Mouse (Mus musculus) heart, adult 2 months (tissue): Measurements from ENCODE around the gene Nampt. TPM values are rescaled to one million over a fixed set of nuclear protein-coding genes. Genes with fewer than 3 reads are reported as not detected.
"Not testable (repeated sequence)": the region's sequence is repeated elsewhere in the genome, so short reads cannot be mapped to it uniquely, and the experiment has no call there.

Source experiments
- DNase-seq, 2 experiments: peaks; one replicate each; pipeline ENCODE4 v3.0.0; 2021
- H3K27ac ChIP-seq: fragments of 200-600 bp; 2 replicates; pipeline ENCODE4 v1.8.1; 2022
- H3K27me3 ChIP-seq: fragments of 200-500 bp; 2 replicates; pipeline ENCODE4 v1.6.1; 2012; ENCODE audit warnings: mild to moderate bottlenecking, low read length, inconsistent platforms, mixed read lengths; ENCODE audit not compliant: control insufficient read depth, insufficient read depth
- H3K36me3 ChIP-seq: fragments of 200-500 bp; 2 replicates; pipeline ENCODE4 v1.6.1; 2012; ENCODE audit warnings: low read length, inconsistent platforms; ENCODE audit not compliant: control insufficient read depth, insufficient read depth
- H3K4me1 ChIP-seq: fragments of 200-500 bp; 2 replicates; pipeline ENCODE4 v1.6.1; 2011; ENCODE audit warnings: low read length; ENCODE audit not compliant: control insufficient read depth, insufficient read depth
- H3K4me3 ChIP-seq: fragments of 200-600 bp; 2 replicates; pipeline ENCODE4 v1.8.1; 2022
- H3K79me2 ChIP-seq: fragments of 200-500 bp; replicated peaks from 2 replicates; pipeline ENCODE4 v1.6.1; 2012; ENCODE audit warnings: mild to moderate bottlenecking, inconsistent platforms, low read length, moderate library complexity, mixed read lengths; ENCODE audit not compliant: control insufficient read depth, insufficient read depth
- H3K9ac ChIP-seq: fragments of 200-500 bp; 2 replicates; pipeline ENCODE4 v1.6.1; 2012; ENCODE audit warnings: low read depth, mild to moderate bottlenecking, control low read depth, inconsistent platforms, low read length, mixed read lengths
- CTCF ChIP-seq: fragments of 200-600 bp; IDR thresholded peaks from 2 replicates; pipeline ENCODE4 v1.8.1; 2022; ENCODE audit warnings: antibody characterized with exemption, mild to moderate bottlenecking, moderate library complexity
- EP300 ChIP-seq: fragments of 200-500 bp; IDR thresholded peaks from 2 replicates; pipeline ENCODE4 v1.6.1; 2011; ENCODE audit warnings: low read depth, low read length, control low read depth; ENCODE audit not compliant: insufficient read depth
- POLR2A ChIP-seq: fragments of 200-500 bp; IDR thresholded peaks from 2 replicates; pipeline ENCODE4 v1.6.1; 2011; ENCODE audit warnings: mild to moderate bottlenecking, low read depth, low read length, control low read depth; ENCODE audit not compliant: insufficient read depth
- WGBS: fragments of 180-500 bp; shearing (Covaris S2); methylation state at CpG from one replicate; pipeline ENCODE4 v1.1.7; 2018; 5-methylcytosine and 5-hydroxymethylcytosine counted together
- intact Hi-C: fragments of 180-260 bp; cut with DNase I; formaldehyde crosslinking; loops from one replicate; pipeline ENCODE4 v1.15.1; 2025
- polyA plus RNA-seq: library from polyadenylated mRNA; depleted of rRNA; stranded (reverse); fragments of >200 nt; gene quantifications from 2 replicates; pipeline ENCODE4 v1.2.3, GENCODE M21; 2012
- total RNA-seq, 2 experiments: library from RNA; stranded (reverse); gene quantifications; 2 replicates each; pipeline ENCODE4 v1.2.3; 2021

Nampt gene
- total and polyA plus RNA-seq, 3 experiments: 37.2 to 153 (median 115) TPM

GRCm38 (mm10) chr12:32886353-32886752, 67.0 kb downstream of the Nampt start:
- H3K4me3 ChIP-seq: no peak overlapping the region
- H3K27me3 ChIP-seq: no peaks in the 10 kb centered on the region
- H3K27ac ChIP-seq: no peak overlapping the region
- no peaks in the 10 kb centered on the region for H3K79me2 ChIP-seq
- WGBS: 65% methylated on average over 2 of the region's 2 CpGs
- TF ChIP-seq CTCF: no peak
- peaks cover 12% of the 10 kb centered on the region for H3K4me1 ChIP-seq
- intact Hi-C loops: no loop called here
- no peak for DNase-seq
- H3K36me3 ChIP-seq: no peaks in the 10 kb centered on the region
- no peak overlapping the region for H3K9ac ChIP-seq

GRCm38 (mm10) chr12:32888226-32888625, 68.9 kb downstream of the Nampt start:
- Histone ChIP-seq H3K4me3 (no peak overlapping the region), H3K36me3 (no peaks in the 10 kb centered on the region), H3K27me3 (no peaks in the 10 kb centered on the region), H3K27ac (no peak overlapping the region), H3K79me2 (no peaks in the 10 kb centered on the region), H3K4me1 (peaks cover 12% of the 10 kb centered on the region), H3K9ac (no peak overlapping the region)
- intact Hi-C loops: no loop called here
- TF ChIP-seq CTCF (no peak), EP300 (no peak), POLR2A (no peak)
- no peak for DNase-seq
- 92% methylated on average over 3 of the region's 3 CpGs for WGBS

GRCm38 (mm10) chr12:32889846-32890245, 70.5 kb downstream of the Nampt start:
- 56% methylated on average over 5 of the region's 5 CpGs for WGBS
- Histone ChIP-seq H3K9ac (no peak overlapping the region), H3K36me3 (no peaks in the 10 kb centered on the region), H3K4me3 (no peak overlapping the region), H3K4me1 (peaks cover 12% of the 10 kb centered on the region), H3K27me3 (no peaks in the 10 kb centered on the region), H3K79me2 (no peaks in the 10 kb centered on the region), H3K27ac (peak overlapping the region; percentile 36)
- intact Hi-C loops: no loop called here
- 0 out of 2 replicates have a peak, but pooled peaks have one; percentile 51 for TF ChIP-seq EP300
- no peak for TF ChIP-seq POLR2A
- no peak for TF ChIP-seq CTCF
- peak in 1 of 2 experiments; percentile 30 for DNase-seq

GRCm38 (mm10) chr12:32890455-32890854, 71.1 kb downstream of the Nampt start:
- intact Hi-C loops: no loop called here
- no peaks in the 10 kb centered on the region for H3K79me2 ChIP-seq
- no peaks in the 10 kb centered on the region for H3K36me3 ChIP-seq
- H3K27ac ChIP-seq: peak overlapping the region; percentile 65
- peak in 1 of 2 experiments; percentile 36 for DNase-seq
- peaks cover 8% of the 10 kb centered on the region for H3K4me1 ChIP-seq
- WGBS: 44% methylated on average over 4 of the region's 4 CpGs
- no peaks in the 10 kb centered on the region for H3K27me3 ChIP-seq
- TF ChIP-seq CTCF (no peak), EP300 (no peak), POLR2A (no peak)
- H3K4me3 ChIP-seq: no peak overlapping the region
- no peak overlapping the region for H3K9ac ChIP-seq

- intact Hi-C loops, H3K27me3 ChIP-seq, H3K4me1 ChIP-seq, H3K79me2 ChIP-seq, H3K9ac ChIP-seq, H3K4me3 ChIP-seq, DNase-seq, H3K36me3 ChIP-seq: not testable (repeated sequence)
- H3K27ac ChIP-seq: peak overlapping the region; percentile 65
- 94% methylated on average over 13 of the region's 13 CpGs for WGBS
Measured at GRCm38 (mm10) chr12:32891271-32891670, 71.9 kb downstream of the Nampt start.

- intact Hi-C loops: no loop called here
- DNase-seq: peak in 1 of 2 experiments; percentile 29
- H3K79me2 ChIP-seq: no peaks in the 10 kb centered on the region
- 50% methylated on average over 12 of the region's 12 CpGs for WGBS
- no peak overlapping the region for H3K4me3 ChIP-seq
- TF ChIP-seq POLR2A (no peak), EP300 (no peak), CTCF (no peak)
- no peak overlapping the region for H3K9ac ChIP-seq
- H3K27ac ChIP-seq: no peak overlapping the region
- peaks cover 9% of the 10 kb centered on the region for H3K4me1 ChIP-seq
- H3K36me3 ChIP-seq: no peaks in the 10 kb centered on the region
- H3K27me3 ChIP-seq: no peaks in the 10 kb centered on the region
Measured at GRCm38 (mm10) chr12:32893212-32893611, 73.9 kb downstream of the Nampt start.

- TF ChIP-seq EP300 (no peak), POLR2A (no peak), CTCF (no peak)
- 91% methylated on average over 1 of the region's 1 CpGs for WGBS
- Histone ChIP-seq H3K79me2 (no peaks in the 10 kb centered on the region), H3K27me3 (no peaks in the 10 kb centered on the region), H3K9ac (no peak overlapping the region), H3K36me3 (no peaks in the 10 kb centered on the region), H3K4me3 (no peak overlapping the region), H3K4me1 (peaks cover 2% of the 10 kb centered on the region), H3K27ac (no peak overlapping the region)
- intact Hi-C loops: loop anchor here (5.0 kb wide), 3 partner anchors 69 to 604 kb away; partner anchors contain the start of gene Ccdc71l
- no peak for DNase-seq
Measured at GRCm38 (mm10) chr12:32895806-32896205, 76.5 kb downstream of the Nampt start.
